Mouse (Mus musculus) cerebellum, adult 8-10 months (tissue): ENCODE measurements around the gene Hist2h4.
"Not testable (repeated sequence)": the region's sequence is repeated elsewhere in the genome, so short reads cannot be mapped to it uniquely, and the experiment has no call there.

Source experiments
- DNase-seq: peaks from one replicate; pipeline ENCODE4 v3.0.0; 2022

The Hist2h4 gene

GRCm38 (mm10) chr3:96262979-96263550, at the start of gene Hist2h4:
Hist2h4 (minus strand) TSS chr3:96263311.
- DNase-seq: peak; percentile 99

GRCm38 (mm10) chr3:96312341-96313098, 49.4 kb upstream of the Hist2h4 start:
- DNase-seq: no peak

- no peak for DNase-seq
Measured at GRCm38 (mm10) chr3:96309441-96309840, 46.3 kb upstream of the Hist2h4 start.

GRCm38 (mm10) chr3:96306506-96306905, 43.4 kb upstream of the Hist2h4 start:
- DNase-seq: no peak

- no peak for DNase-seq
Measured at GRCm38 (mm10) chr3:96302076-96302475, 39.0 kb upstream of the Hist2h4 start.

- no peak for DNase-seq
Measured at GRCm38 (mm10) chr3:96300706-96301529, 37.8 kb upstream of the Hist2h4 start.

GRCm38 (mm10) chr3:96299562-96299961, 36.5 kb upstream of the Hist2h4 start:
- no peak for DNase-seq

GRCm38 (mm10) chr3:96298360-96298759, 35.2 kb upstream of the Hist2h4 start:
- no peak for DNase-seq

- DNase-seq: no peak
Measured at GRCm38 (mm10) chr3:96293787-96294186, 30.7 kb upstream of the Hist2h4 start, which contains the start of gene Fcgr1. Fcgr1 (minus strand) TSS chr3:96293969.

GRCm38 (mm10) chr3:96293368-96293767, 30.3 kb upstream of the Hist2h4 start:
- no peak for DNase-seq

GRCm38 (mm10) chr3:96292641-96293040, 29.5 kb upstream of the Hist2h4 start:
- DNase-seq: no peak

- not testable (repeated sequence) for DNase-seq
Measured at GRCm38 (mm10) chr3:96290727-96291126, 27.6 kb upstream of the Hist2h4 start.

GRCm38 (mm10) chr3:96289201-96289600, 26.1 kb upstream of the Hist2h4 start:
- DNase-seq: no peak

GRCm38 (mm10) chr3:96287334-96287733, 24.2 kb upstream of the Hist2h4 start:
- DNase-seq: not testable (repeated sequence)

- no peak for DNase-seq
Measured at GRCm38 (mm10) chr3:96284457-96284856, 21.3 kb upstream of the Hist2h4 start.

- DNase-seq: no peak
Measured at GRCm38 (mm10) chr3:96280660-96281059, 17.5 kb upstream of the Hist2h4 start.

- peak; percentile 87 for DNase-seq
Measured at GRCm38 (mm10) chr3:96277800-96278624, 14.9 kb upstream of the Hist2h4 start.

- no peak for DNase-seq
Measured at GRCm38 (mm10) chr3:96277428-96277799, 14.3 kb upstream of the Hist2h4 start.

- no peak for DNase-seq
Measured at GRCm38 (mm10) chr3:96273591-96274465, 10.7 kb upstream of the Hist2h4 start.

- peak; percentile 91 for DNase-seq
Measured at GRCm38 (mm10) chr3:96269511-96270474, 6.7 kb upstream of the Hist2h4 start, which contains the start of gene Hist2h2bb. Hist2h2bb (plus strand) TSS chr3:96269752.
